Mouse (Mus musculus): ENCODE data around the gene Masp1.

DNA sequence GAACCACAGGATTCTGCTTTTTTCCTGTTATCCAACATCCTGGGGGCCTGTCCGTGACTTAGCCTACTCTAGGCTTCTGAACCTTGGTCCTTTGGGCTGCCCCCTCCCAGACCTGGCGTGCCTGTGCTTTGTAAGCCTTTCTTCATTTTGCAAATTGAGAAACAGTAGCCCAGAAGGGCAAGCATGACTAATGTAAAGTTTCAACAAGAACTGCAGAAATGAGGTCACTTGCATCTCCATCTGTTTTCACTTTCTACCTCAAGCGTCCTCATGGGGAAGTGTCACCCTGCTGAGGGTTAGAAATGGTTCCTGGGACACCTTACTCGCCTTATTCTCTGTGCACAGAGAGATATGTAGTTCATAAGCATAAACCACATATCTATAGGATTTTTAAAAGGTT is 27.8 kb downstream of the Masp1 start:
- TF ChIP-seq MAX (IDR thresholded peaks at IDR 0.05) (no peak), CTCF (IDR thresholded peaks at IDR 0.05; ENCODE audit: control insufficient read depth, insufficient read depth, insufficient read length) (no peak), MYOD1 (IDR thresholded peaks at IDR 0.05; ENCODE audit: control insufficient read depth, insufficient read length, low read depth) (no peak), CEBPB (IDR thresholded peaks at IDR 0.05; ENCODE audit: low read depth) (no peak), MYOG (IDR thresholded peaks at IDR 0.05; ENCODE audit: control insufficient read depth, extremely low read depth, insufficient read length) (no peak), USF1 (IDR thresholded peaks at IDR 0.05; ENCODE audit: low read depth) (no peak), FOSL1 (IDR thresholded peaks at IDR 0.05; ENCODE audit: insufficient read depth, low read length, poor library complexity, severe bottlenecking) (no peak)

Measured in C2C12 (cell line).